Mouse (Mus musculus) cerebellum, postnatal 4 days (tissue): ENCODE measurements around the gene Acmsd.

ENCODE experiments used
- DNase-seq, 2 experiments: peaks; one replicate each; pipeline ENCODE4 v3.0.0; 2022; ENCODE audit warnings: low spot score in 2 of 2, mixed read lengths in 1 of 2

Acmsd gene

GRCm38 (mm10) chr1:127775206-127775720, 46.0 kb downstream of the Acmsd start:
- DNase-seq = no peak

- DNase-seq = no peak
Observed at GRCm38 (mm10) chr1:127776246-127776645, 47.0 kb downstream of the Acmsd start.

GRCm38 (mm10) chr1:127778611-127779010, 49.4 kb downstream of the Acmsd start:
- DNase-seq = no peak

DNA sequence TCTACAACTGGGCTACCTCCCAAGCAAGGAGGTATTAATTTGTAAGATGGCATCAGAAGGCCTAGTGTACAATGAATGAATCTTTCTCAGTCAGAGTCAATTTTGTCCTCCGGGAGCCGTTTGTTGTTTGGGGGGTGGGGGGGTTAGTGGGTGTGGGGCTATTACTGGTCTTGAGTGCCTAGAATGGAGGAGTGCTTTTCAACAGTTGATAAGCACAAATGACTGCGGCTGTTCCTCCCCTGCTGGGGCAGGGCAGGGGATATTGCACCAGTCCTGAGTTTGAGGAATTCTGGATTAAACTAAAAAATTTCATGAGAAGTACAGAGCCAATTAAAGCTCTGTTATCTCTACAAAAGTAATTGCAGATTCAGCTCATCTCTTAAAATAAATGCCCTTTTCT, 50.9 kb downstream of the Acmsd start:
- DNase-seq = no peak

DNA sequence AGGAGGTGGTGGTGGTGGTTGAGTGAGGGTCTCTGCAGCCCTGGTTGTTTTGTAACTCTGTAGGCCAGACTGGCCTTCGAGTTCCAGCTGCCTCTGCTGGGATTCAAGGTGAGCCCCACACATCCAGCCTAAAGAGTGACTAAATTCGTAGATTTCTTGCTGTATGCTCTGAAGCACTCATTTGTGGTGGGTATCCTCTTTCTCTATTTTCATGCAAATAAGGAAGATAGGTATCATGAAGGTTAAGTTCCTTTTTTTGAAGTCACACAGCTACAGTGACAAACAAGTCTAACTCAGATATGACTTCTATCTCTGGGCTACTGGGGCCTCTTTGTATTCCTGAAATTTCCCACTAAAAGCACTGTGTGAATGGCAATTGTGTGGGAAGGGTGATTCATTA, 51.6 kb downstream of the Acmsd start:
- DNase-seq = no peak

DNA sequence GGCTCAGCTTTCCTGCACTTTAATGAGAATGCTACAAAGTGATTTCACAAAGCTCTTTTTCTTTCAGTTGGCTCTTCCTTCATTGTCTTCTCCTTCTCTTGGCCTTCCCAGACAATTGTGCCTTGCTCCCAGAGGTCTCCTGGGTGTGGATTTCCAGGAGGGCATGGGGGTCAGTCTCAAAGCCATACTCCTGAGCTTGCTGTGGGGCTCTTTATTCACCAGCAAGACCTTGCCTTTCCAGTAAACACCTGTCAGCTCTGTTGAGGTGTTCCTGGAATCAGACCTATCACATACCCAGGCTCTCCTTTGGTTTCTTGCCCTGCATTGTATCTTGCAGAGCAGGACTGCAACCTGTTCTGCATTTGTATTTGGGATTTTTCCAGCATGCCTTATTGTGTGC, 54.6 kb downstream of the Acmsd start:
- no peak for DNase-seq

DNA sequence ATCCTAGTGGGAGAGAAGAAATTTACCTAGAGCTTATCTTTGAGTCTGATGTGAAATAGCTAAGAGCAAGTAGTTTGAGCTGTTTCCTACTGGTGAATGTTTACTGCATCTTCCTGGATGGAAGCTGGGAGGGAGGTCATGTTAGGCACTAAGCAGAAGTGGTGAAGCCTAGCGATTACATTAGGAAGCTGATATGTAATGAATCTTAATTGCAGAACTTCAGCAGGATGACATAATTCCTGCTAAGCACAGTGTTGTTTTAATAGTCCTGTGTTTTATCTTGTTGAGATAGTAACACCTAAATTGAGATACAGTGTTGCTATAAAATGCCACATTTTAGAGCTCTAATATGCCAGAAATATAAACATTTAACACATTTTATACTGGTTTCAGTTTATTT, 56.7 kb downstream of the Acmsd start:
- DNase-seq = no peak

DNA sequence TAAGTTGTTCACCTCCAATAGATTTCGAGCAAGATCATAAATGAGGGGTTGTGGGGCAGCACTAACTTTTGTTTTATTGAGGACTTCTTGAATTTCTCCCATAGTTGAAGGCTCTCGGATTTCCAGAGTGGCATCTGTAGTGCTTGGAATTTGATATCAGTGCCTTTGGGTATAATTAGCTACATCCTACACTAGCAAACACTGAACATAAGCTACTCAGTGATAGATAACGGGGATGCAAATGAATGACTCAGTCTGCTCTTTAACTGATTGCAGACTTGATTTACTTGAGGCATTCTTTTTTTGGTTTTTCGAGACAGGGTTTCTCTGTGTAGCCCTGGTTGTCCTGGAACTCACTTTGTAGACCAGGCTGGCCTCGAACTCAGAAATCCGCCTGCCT, 59.7 kb downstream of the Acmsd start:
- no peak for DNase-seq

- DNase-seq = no peak
Observed at GRCm38 (mm10) chr1:127793459-127793858, 64.2 kb downstream of the Acmsd start.

- no peak for DNase-seq
Observed at GRCm38 (mm10) chr1:127795087-127795769, 66.0 kb downstream of the Acmsd start.

GRCm38 (mm10) chr1:127796341-127796740, 67.1 kb downstream of the Acmsd start:
- DNase-seq = no peak

GRCm38 (mm10) chr1:127796752-127797151, 67.5 kb downstream of the Acmsd start:
- DNase-seq = no peak

DNA sequence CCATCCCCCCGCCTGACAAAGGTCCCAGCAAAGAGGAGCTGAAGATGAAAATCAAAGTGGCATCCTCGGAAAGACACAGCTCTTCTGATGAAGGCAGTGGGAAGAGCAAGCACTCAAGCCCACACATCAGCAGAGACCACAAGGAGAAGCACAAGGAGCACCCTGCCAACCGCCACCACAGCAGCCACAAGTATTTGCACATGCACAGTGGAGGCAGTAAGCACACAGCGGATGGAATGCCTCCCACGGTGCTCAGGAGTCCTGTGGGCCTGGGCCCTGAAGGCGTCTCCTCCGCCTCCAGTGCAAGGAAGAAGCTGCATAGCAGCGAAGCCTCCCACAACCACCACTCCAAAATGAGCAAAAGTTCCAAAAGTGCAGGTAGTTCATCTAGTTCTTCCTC, 73.7 kb downstream of the Acmsd start:
- no peak for DNase-seq

GRCm38 (mm10) chr1:127808671-127809070, 79.5 kb downstream of the Acmsd start:
- no peak for DNase-seq

DNA sequence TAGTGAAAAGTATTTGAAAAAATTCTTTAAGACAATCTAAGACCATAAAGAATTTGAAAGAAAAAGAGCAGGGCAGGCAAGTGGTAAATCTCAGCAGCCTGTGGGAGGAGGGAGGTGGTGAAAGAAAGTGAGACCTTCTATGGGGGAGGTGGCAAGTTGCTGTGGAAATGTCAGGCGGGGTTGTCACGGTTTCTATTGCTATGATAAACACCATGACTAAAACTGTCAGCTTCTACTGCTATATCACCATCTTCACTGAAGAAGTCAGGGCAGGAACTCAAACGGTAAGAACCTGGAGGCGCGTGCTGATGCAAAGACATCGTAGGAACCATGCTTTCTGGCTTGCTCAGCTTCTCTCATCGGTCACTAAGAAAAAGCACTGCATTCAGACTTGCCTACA, 83.7 kb downstream of the Acmsd start:
- no peak for DNase-seq

DNA sequence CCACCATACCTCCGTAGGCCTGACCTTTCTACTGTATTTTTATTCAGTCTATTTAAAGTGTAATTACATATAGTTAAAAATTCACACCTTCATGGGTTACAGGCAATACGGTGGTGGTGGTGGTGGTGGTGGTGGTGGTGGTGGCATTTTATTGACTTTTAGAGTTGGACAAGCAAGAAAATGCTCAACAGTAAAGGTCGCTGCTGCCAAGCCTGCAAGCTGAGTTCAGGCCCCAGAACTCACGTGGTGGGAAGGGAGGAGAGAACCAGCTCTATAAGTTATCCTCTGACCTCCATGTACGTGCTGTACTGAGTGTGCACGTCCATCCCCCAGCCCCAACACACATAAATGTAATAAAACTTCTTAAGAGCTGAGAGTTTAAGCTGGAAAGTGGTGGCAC, 87.2 kb downstream of the Acmsd start:
- DNase-seq = no peak
